Mouse (Mus musculus): ENCODE measurements around the gene Nagpa. TPM values are rescaled to one million over a fixed set of nuclear protein-coding genes. Genes with fewer than 3 reads are reported as not detected.

Gene Nagpa
- total RNA-seq (2014; rRNA removed): 10.0 and 13.4 TPM in 2 replicates
- 22.1 and 24.0 TPM in 2 replicates for polyA plus RNA-seq (2012; rRNA removed)

DNA sequence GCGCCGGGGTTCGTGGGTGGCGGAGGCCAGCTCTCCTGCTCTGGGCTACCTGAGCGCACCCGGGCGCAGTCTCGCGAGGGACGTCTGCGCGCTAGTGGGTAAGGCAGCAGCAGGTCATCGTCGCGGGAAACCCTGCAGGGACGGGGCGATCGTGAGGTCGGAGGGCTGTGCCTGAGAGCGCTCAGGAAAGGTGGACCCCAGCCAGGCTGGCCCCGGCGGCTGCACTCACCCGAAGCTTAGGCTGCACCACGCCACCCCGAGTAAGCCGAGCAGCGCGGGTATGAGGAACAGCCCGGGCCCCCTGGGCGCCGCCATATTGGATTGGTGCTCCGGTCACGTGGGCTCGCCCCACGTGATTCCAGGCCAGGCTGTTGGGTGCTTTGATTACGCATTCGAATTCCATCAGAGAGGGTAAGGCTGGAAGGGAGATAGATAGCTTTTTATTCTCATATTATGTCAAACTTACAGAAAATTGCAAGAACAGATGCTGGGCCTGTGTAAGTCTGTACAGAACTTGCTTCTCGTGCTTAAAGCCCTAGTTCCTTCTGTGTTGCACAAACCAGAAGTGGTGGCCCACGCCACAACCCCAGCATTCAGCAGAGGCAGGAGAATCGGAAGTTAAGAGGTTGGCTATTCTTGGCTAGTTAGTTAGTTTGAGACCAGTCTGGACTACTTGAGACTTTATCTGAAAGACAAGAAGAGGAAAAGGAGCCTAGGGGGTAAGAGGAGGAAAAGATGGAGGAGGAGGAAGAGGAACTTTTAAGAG lies at the start of gene Nagpa:
Nagpa (minus strand) TSS at position 345 of the 766 bp plus-strand sequence.
- H3K9ac ChIP-seq (ENCODE audit: low read depth, low read length): peak within 1 kb of the TSS; percentile 96
- H3K27ac ChIP-seq (replicated peaks; ENCODE audit: insufficient read depth, low read depth, low read length): peak within 1 kb of the TSS; percentile 66
- WGBS: 4% methylated on average over 40 of the region's 40 CpGs
- no peak for TF ChIP-seq CTCF (IDR thresholded peaks at IDR 0.05; ENCODE audit: low read depth, low read length)
- TF ChIP-seq POLR2A (IDR thresholded peaks at IDR 0.05; ENCODE audit: extremely low read depth, insufficient read depth, low read length): peak; percentile 55
- H3K4me3 ChIP-seq (ENCODE audit: insufficient read depth, low read depth, low read length): peak within 1 kb of the TSS; percentile 99
- peak; percentile 62 for DNase-seq (ENCODE audit: extremely low read depth, low read depth, low spot score)
- peaks cover 7% of the 10 kb centered on the region for H3K36me3 ChIP-seq (ENCODE audit: control insufficient read depth, insufficient read depth, low read length)
- 0 out of 2 replicates have a peak, but pooled peaks cover 3% of the 10 kb centered on the region for H3K79me2 ChIP-seq (ENCODE audit: control insufficient read depth, insufficient read depth, low read length)
- H3K4me1 ChIP-seq (ENCODE audit: control insufficient read depth, insufficient read depth, low read length): peaks cover 5% of the 10 kb centered on the region
- H3K27me3 ChIP-seq (ENCODE audit: control insufficient read depth, insufficient read depth, low read length): no peaks in the 10 kb centered on the region

DNA sequence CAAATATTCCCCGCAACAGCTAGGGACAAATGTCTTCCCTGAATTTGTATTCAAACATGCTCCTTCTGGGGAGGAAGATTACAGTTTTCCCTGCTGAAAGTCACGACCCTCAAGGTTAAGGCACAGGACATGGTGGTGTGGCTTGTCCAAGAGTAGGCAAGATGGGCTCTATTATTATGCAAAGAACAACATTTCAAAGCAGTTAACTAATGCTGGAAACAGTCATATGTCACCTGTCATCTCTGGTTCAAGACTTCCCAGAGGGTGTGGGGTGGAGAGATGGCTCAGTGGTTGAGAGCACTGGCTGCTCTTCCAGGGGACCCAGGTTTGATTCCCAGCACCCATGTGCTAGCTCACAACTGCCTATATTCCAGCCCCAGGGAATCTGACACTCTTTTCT lies 48.4 kb upstream of the Nagpa start:
- no peaks in the 10 kb centered on the region for H3K27me3 ChIP-seq (ENCODE audit: control insufficient read depth, insufficient read depth, low read length)
- no peak overlapping the region for H3K4me3 ChIP-seq (ENCODE audit: insufficient read depth, low read depth, low read length)
- H3K79me2 ChIP-seq (ENCODE audit: control insufficient read depth, insufficient read depth, low read length): no peaks in the 10 kb centered on the region
- no peak overlapping the region for H3K27ac ChIP-seq (replicated peaks; ENCODE audit: insufficient read depth, low read depth, low read length)
- no peak for DNase-seq (ENCODE audit: extremely low read depth, low read depth, low spot score)
- 95% methylated on average over 2 of the region's 2 CpGs for WGBS
- peaks cover 10% of the 10 kb centered on the region for H3K4me1 ChIP-seq (ENCODE audit: control insufficient read depth, insufficient read depth, low read length)
- no peak overlapping the region for H3K9ac ChIP-seq (ENCODE audit: low read depth, low read length)
- H3K36me3 ChIP-seq (ENCODE audit: control insufficient read depth, insufficient read depth, low read length): no peaks in the 10 kb centered on the region
- no peak for TF ChIP-seq POLR2A (IDR thresholded peaks at IDR 0.05; ENCODE audit: extremely low read depth, insufficient read depth, low read length)
- TF ChIP-seq CTCF (IDR thresholded peaks at IDR 0.05; ENCODE audit: low read depth, low read length): no peak

DNA sequence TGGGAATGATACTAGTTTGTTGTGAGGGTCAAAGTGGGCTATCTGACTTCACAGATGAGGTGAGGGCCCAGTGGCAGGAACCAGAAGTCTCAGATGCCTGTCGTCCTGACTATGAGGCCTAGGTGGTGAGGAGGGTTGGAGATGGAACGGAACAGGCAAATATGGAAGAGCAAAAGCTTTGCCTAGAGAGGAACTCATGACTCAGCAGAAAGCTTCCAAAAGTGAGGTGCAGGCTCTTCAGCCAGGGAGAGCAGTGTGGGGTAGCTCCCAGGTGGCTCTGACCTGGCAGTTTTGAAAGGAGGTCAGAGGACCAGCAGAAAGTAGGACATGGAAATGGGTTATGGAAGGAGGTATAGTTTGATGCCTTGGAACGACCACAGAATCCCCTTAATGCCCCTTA lies 47.1 kb upstream of the Nagpa start:
- no peak for TF ChIP-seq CTCF (IDR thresholded peaks at IDR 0.05; ENCODE audit: low read depth, low read length)
- no peak for TF ChIP-seq POLR2A (IDR thresholded peaks at IDR 0.05; ENCODE audit: extremely low read depth, insufficient read depth, low read length)
- no peaks in the 10 kb centered on the region for H3K36me3 ChIP-seq (ENCODE audit: control insufficient read depth, insufficient read depth, low read length)
- H3K27ac ChIP-seq (replicated peaks; ENCODE audit: insufficient read depth, low read depth, low read length): no peak overlapping the region
- no peak for DNase-seq (ENCODE audit: extremely low read depth, low read depth, low spot score)
- H3K4me3 ChIP-seq (ENCODE audit: insufficient read depth, low read depth, low read length): no peak overlapping the region
- no peak overlapping the region for H3K9ac ChIP-seq (ENCODE audit: low read depth, low read length)
- 90% methylated on average over 3 of the region's 3 CpGs for WGBS
- no peaks in the 10 kb centered on the region for H3K79me2 ChIP-seq (ENCODE audit: control insufficient read depth, insufficient read depth, low read length)
- peaks cover 10% of the 10 kb centered on the region for H3K4me1 ChIP-seq (ENCODE audit: control insufficient read depth, insufficient read depth, low read length)
- no peaks in the 10 kb centered on the region for H3K27me3 ChIP-seq (ENCODE audit: control insufficient read depth, insufficient read depth, low read length)

DNA sequence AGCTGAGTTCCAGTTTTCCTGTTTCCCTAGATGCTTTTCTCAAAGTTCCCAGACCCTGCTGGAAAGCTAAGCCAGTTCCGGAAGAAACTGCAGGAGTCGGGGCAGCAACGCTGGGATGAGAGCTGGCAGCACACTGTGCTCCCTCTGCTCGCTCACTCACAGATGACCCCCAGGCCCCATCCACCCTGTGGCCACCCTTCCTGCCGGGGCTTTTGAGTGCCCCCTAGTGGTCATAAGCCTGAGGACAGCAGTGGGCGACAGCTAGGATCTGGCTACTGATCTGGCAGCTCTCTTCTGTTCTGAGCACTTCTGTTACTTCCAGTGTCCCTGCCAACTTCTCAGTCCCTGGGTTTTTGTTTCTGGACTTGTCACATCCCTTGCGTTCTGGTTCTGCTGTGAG lies 40.6 kb upstream of the Nagpa start:
- peak; percentile 24 for DNase-seq (ENCODE audit: extremely low read depth, low read depth, low spot score)
- 48% methylated on average over 7 of the region's 7 CpGs for WGBS
- TF ChIP-seq CTCF (IDR thresholded peaks at IDR 0.05; ENCODE audit: low read depth, low read length): peak; percentile 89
- TF ChIP-seq POLR2A (IDR thresholded peaks at IDR 0.05; ENCODE audit: extremely low read depth, insufficient read depth, low read length): no peak
- H3K27me3 ChIP-seq (ENCODE audit: control insufficient read depth, insufficient read depth, low read length): no peaks in the 10 kb centered on the region
- H3K9ac ChIP-seq (ENCODE audit: low read depth, low read length): no peak overlapping the region
- no peaks in the 10 kb centered on the region for H3K79me2 ChIP-seq (ENCODE audit: control insufficient read depth, insufficient read depth, low read length)
- H3K27ac ChIP-seq (replicated peaks; ENCODE audit: insufficient read depth, low read depth, low read length): no peak overlapping the region
- H3K36me3 ChIP-seq (ENCODE audit: control insufficient read depth, insufficient read depth, low read length): peaks cover 8% of the 10 kb centered on the region; the same call in 1 of the 2 replicates
- H3K4me1 ChIP-seq (ENCODE audit: control insufficient read depth, insufficient read depth, low read length): no peaks in the 10 kb centered on the region
- no peak overlapping the region for H3K4me3 ChIP-seq (ENCODE audit: insufficient read depth, low read depth, low read length)

DNA sequence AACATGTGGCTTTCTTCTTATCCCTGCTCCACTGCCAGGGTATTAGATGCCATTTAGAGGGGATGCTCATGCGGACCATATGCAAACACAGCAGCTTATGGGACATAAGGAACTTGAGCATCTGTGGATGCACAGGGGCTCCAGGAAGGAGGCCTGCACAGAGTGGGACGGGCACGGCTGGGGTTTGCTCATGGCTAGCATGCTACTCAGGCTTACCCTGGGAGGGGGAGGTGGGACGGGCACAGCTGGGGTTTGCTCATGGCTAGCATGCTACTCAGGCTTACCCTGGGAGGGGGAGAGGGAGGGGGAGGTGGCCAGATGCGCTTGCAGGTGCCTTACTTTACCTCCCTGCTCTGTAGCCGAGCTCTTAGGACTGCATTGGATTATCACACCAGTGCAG lies 39.1 kb upstream of the Nagpa start:
- no peaks in the 10 kb centered on the region for H3K79me2 ChIP-seq (ENCODE audit: control insufficient read depth, insufficient read depth, low read length)
- TF ChIP-seq POLR2A (IDR thresholded peaks at IDR 0.05; ENCODE audit: extremely low read depth, insufficient read depth, low read length): no peak
- no peak for TF ChIP-seq CTCF (IDR thresholded peaks at IDR 0.05; ENCODE audit: low read depth, low read length)
- no peak overlapping the region for H3K27ac ChIP-seq (replicated peaks; ENCODE audit: insufficient read depth, low read depth, low read length)
- peaks cover 8% of the 10 kb centered on the region; the same call in 1 of the 2 replicates for H3K36me3 ChIP-seq (ENCODE audit: control insufficient read depth, insufficient read depth, low read length)
- H3K4me1 ChIP-seq (ENCODE audit: control insufficient read depth, insufficient read depth, low read length): no peaks in the 10 kb centered on the region
- no peak overlapping the region for H3K4me3 ChIP-seq (ENCODE audit: insufficient read depth, low read depth, low read length)
- no peaks in the 10 kb centered on the region for H3K27me3 ChIP-seq (ENCODE audit: control insufficient read depth, insufficient read depth, low read length)
- DNase-seq (ENCODE audit: extremely low read depth, low read depth, low spot score): no peak
- H3K9ac ChIP-seq (ENCODE audit: low read depth, low read length): no peak overlapping the region
- 86% methylated on average over 6 of the region's 6 CpGs for WGBS

DNA sequence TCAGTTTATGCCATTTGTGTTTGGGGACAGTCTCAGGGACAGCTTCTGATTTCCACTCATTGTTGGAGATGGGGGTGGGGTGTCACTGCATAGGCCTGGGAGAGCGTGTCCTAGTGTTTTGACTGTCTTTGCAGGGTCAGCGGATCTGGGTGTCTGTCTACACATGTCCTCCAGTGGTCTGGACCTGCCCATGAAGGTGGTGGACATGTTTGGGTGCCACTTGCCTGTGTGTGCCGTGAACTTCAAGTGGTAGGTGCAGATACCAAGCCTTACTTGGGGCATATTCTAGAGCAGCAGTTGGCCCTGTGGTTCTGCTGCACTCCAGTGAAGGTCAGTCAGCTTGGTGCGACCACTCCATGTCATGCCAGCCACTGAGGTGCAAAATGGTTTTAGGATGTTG lies 38.5 kb upstream of the Nagpa start:
- H3K9ac ChIP-seq (ENCODE audit: low read depth, low read length): no peak overlapping the region
- H3K27me3 ChIP-seq (ENCODE audit: control insufficient read depth, insufficient read depth, low read length): no peaks in the 10 kb centered on the region
- WGBS: 92% methylated on average over 4 of the region's 4 CpGs
- no peak overlapping the region for H3K27ac ChIP-seq (replicated peaks; ENCODE audit: insufficient read depth, low read depth, low read length)
- no peaks in the 10 kb centered on the region for H3K79me2 ChIP-seq (ENCODE audit: control insufficient read depth, insufficient read depth, low read length)
- H3K4me1 ChIP-seq (ENCODE audit: control insufficient read depth, insufficient read depth, low read length): no peaks in the 10 kb centered on the region
- DNase-seq (ENCODE audit: extremely low read depth, low read depth, low spot score): no peak
- no peak overlapping the region for H3K4me3 ChIP-seq (ENCODE audit: insufficient read depth, low read depth, low read length)
- peaks cover 8% of the 10 kb centered on the region; the same call in 1 of the 2 replicates for H3K36me3 ChIP-seq (ENCODE audit: control insufficient read depth, insufficient read depth, low read length)
- TF ChIP-seq POLR2A (IDR thresholded peaks at IDR 0.05; ENCODE audit: extremely low read depth, insufficient read depth, low read length) (no peak), CTCF (IDR thresholded peaks at IDR 0.05; ENCODE audit: low read depth, low read length) (no peak)
